Mouse (Mus musculus) midbrain, embryonic 10.5 days (tissue): ENCODE results near the gene Tmem189. TPM values are rescaled to one million over a fixed set of nuclear protein-coding genes. Genes with fewer than 3 reads are reported as not detected.

Experiments
- DNase-seq: peaks from one replicate; pipeline ENCODE4 v3.0.0-alpha.2; 2017; ENCODE audit warnings: low spot score
- H3K27ac ChIP-seq: fragments of 300-500 bp; sonication (generic); replicated peaks from 2 replicates; pipeline ENCODE4 v1.5.1; 2016; ENCODE audit warnings: mild to moderate bottlenecking
- H3K27me3 ChIP-seq: fragments of 300-500 bp; sonication (generic); 2 replicates; pipeline ENCODE4 v1.6.1; 2016; ENCODE audit warnings: low read depth, mild to moderate bottlenecking; ENCODE audit not compliant: poor library complexity, severe bottlenecking
- H3K36me3 ChIP-seq: fragments of 300-500 bp; sonication (generic); 2 replicates; pipeline ENCODE4 v1.6.1; 2016; ENCODE audit warnings: mild to moderate bottlenecking, moderate library complexity
- H3K4me1 ChIP-seq: fragments of 300-500 bp; sonication (generic); 2 replicates; pipeline ENCODE4 v1.6.1; 2016
- H3K4me3 ChIP-seq: fragments of 300-500 bp; sonication (generic); 2 replicates; pipeline ENCODE4 v1.5.1; 2016; ENCODE audit warnings: mild to moderate bottlenecking, moderate library complexity
- H3K9me3 ChIP-seq: fragments of 300-500 bp; sonication (generic); replicated peaks from 2 replicates; pipeline ENCODE4 v1.6.1; 2016; ENCODE audit warnings: mild to moderate bottlenecking
- WGBS: fragments of 180-500 bp; shearing (Covaris S2); methylation state at CpG from one replicate; pipeline ENCODE4 v1.1.7; 2016; 5-methylcytosine and 5-hydroxymethylcytosine counted together
- polyA plus RNA-seq: library from polyadenylated mRNA; unstranded; fragments of >200 nt; fragmentation: Nextera tagmentation; extraction: Ambion mirVana; gene quantifications from 2 replicates; pipeline ENCODE4 v1.2.1, GENCODE M21; 2016

Tmem189 gene
- polyA plus RNA-seq, 1 experiment from 2014 or later: 35.8 TPM

- Histone ChIP-seq H3K4me1 (peaks cover 33% of the 10 kb centered on the region), H3K4me3 (no peak overlapping the region), H3K27me3 (peaks cover 72% of the 10 kb centered on the region), H3K9me3 (no peaks in the 10 kb centered on the region), H3K27ac (no peak overlapping the region), H3K36me3 (no peaks in the 10 kb centered on the region)
- DNase-seq: no peak
- 77% methylated on average over 4 of the region's 4 CpGs for WGBS
Measured at GRCm38 (mm10) chr2:167687250-167687586, 2.4 kb downstream of the Tmem189 start.

- H3K27me3 ChIP-seq: peaks cover 66% of the 10 kb centered on the region
- no peak for DNase-seq
- WGBS: 86% methylated on average over 16 of the region's 16 CpGs
- no peak overlapping the region for H3K27ac ChIP-seq
- peaks cover 33% of the 10 kb centered on the region for H3K4me1 ChIP-seq
- H3K36me3 ChIP-seq: no peaks in the 10 kb centered on the region
- H3K9me3 ChIP-seq: no peaks in the 10 kb centered on the region
- no peak overlapping the region for H3K4me3 ChIP-seq
Measured at GRCm38 (mm10) chr2:167686382-167687249, 3.0 kb downstream of the Tmem189 start.

- Histone ChIP-seq H3K4me3 (no peak overlapping the region), H3K36me3 (no peaks in the 10 kb centered on the region), H3K27me3 (peaks cover 58% of the 10 kb centered on the region), H3K9me3 (no peaks in the 10 kb centered on the region), H3K4me1 (peaks cover 33% of the 10 kb centered on the region), H3K27ac (no peak overlapping the region)
- DNase-seq: no peak
- 88% methylated on average over 3 of the region's 3 CpGs for WGBS
Measured at GRCm38 (mm10) chr2:167685865-167686264, 3.8 kb downstream of the Tmem189 start.

GRCm38 (mm10) chr2:167685137-167685536 lies 4.5 kb downstream of the Tmem189 start:
- peaks cover 51% of the 10 kb centered on the region for H3K27me3 ChIP-seq
- peak; percentile 90 for DNase-seq
- H3K36me3 ChIP-seq: no peaks in the 10 kb centered on the region
- no peak overlapping the region for H3K4me3 ChIP-seq
- H3K9me3 ChIP-seq: no peaks in the 10 kb centered on the region
- H3K27ac ChIP-seq: no peak overlapping the region
- 12% methylated on average over 8 of the region's 8 CpGs for WGBS
- H3K4me1 ChIP-seq: peaks cover 30% of the 10 kb centered on the region

DNA sequence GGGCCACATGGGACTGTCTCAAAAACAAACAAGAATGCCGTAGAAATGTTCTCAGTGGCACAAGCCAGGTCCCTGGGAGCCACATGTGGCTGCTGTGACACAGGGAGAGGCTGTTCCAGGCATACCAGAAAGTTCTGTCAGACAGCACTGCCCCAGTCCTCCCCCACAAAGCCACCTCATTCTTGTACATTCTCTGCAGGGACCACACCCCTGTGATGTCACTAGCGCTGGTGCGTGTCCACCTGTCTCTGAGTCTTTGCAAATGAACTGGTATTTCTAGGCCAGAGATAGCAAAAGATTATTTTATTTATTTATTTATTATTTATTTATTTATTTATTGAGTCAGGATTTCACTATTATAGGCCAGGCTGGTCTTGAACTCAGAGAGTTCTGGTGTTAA lies 5.9 kb downstream of the Tmem189 start:
- WGBS: 89% methylated on average over 3 of the region's 3 CpGs
- H3K27ac ChIP-seq: no peak overlapping the region

DNA sequence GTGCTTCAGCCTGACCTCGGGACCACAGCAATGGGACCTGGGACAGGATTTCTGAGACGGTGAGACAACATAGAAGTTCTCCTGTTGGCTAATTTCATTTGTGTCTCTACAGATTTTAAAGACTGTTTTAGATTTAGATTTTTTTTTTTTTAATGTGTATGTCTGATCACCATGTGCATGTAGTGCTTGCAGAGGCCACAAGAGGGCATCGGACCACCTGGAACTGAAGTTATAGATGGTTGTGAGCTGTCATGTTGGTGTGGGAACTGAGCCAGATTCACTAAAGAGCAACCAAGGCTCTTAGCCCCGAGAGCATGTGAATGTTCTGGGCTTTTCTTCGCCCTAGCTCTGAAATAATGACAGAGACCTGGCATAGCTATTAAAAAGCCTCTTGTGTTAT lies 9.0 kb downstream of the Tmem189 start:
- WGBS: 53% methylated on average over 5 of the region's 5 CpGs
- peak; percentile 46 for DNase-seq

More for the DNA sequence above, 5.9 kb downstream of the Tmem189 start:
- Histone ChIP-seq H3K4me1 (peaks cover 21% of the 10 kb centered on the region), H3K36me3 (no peaks in the 10 kb centered on the region), H3K4me3 (no peak overlapping the region), H3K9me3 (no peaks in the 10 kb centered on the region), H3K27me3 (peaks cover 37% of the 10 kb centered on the region)
- no peak for DNase-seq

GRCm38 (mm10) chr2:167679902-167680430 lies 9.7 kb downstream of the Tmem189 start:
- Histone ChIP-seq H3K9me3 (no peaks in the 10 kb centered on the region), H3K27me3 (no peaks in the 10 kb centered on the region; the same call in 1 of the 2 replicates), H3K27ac (no peak overlapping the region), H3K4me1 (0 out of 2 replicates have a peak, but pooled peaks cover 3% of the 10 kb centered on the region), H3K4me3 (no peak overlapping the region), H3K36me3 (no peaks in the 10 kb centered on the region)
- peak; percentile 81 for DNase-seq
- 3% methylated on average over 13 of the region's 13 CpGs for WGBS

More for the DNA sequence above, 9.0 kb downstream of the Tmem189 start:
- no peaks in the 10 kb centered on the region for H3K36me3 ChIP-seq
- H3K27me3 ChIP-seq: peaks cover 6% of the 10 kb centered on the region
- H3K4me1 ChIP-seq: peaks cover 7% of the 10 kb centered on the region; the same call in 1 of the 2 replicates
- H3K27ac ChIP-seq: no peak overlapping the region
- no peak overlapping the region for H3K4me3 ChIP-seq
- no peaks in the 10 kb centered on the region for H3K9me3 ChIP-seq

- H3K27me3 ChIP-seq: no peaks in the 10 kb centered on the region
- no peak for DNase-seq
- H3K36me3 ChIP-seq: no peaks in the 10 kb centered on the region
- no peak overlapping the region for H3K4me3 ChIP-seq
- H3K9me3 ChIP-seq: no peaks in the 10 kb centered on the region
- 0 out of 2 replicates have a peak, but pooled peaks cover 3% of the 10 kb centered on the region for H3K4me1 ChIP-seq
- H3K27ac ChIP-seq: no peak overlapping the region
- WGBS: 48% methylated on average over 5 of the region's 5 CpGs
Measured at GRCm38 (mm10) chr2:167678600-167678999, 11.0 kb downstream of the Tmem189 start.

DNA sequence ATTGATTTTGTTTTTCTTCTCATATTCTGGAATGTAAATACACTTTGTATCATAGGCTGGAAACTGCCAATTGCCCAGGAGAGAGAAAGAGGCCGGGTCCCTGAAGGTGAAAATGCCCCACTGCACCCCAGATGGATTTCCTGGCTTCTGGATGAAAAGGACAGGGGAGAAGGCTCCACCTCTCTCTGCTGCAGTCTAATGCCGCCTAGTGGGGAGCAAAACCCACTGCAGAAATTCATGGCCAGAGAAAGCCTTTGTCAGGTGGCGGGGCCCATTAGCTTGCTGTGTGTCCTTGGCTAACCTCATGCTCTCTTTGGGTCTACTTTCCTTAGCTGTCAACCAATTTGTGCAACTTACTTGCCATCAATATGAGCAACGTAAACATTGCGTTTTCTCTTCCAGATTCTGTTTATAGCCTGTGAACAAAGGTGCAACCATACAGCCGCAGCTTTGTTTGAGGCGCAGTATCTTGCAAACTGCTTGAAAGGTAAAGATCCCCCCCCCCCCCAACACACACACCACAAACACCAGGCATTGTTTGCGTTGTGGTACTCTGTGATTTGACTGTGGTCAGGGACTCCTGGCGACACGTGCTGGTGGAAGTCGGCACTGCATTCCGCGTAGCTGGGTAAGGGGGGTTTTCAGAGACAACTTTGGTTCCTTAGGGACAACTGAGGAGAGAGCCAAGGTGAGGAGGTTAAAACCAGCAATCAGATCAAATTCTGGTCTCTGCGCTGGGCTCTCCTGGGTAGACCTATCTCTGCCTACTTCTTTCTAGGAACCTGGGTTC lies 14.3 kb downstream of the Tmem189 start:
- peak; percentile 37 for DNase-seq
- Histone ChIP-seq H3K4me1 (peaks cover 19% of the 10 kb centered on the region), H3K9me3 (no peaks in the 10 kb centered on the region), H3K27ac (no peak overlapping the region; the same call in 1 of the 2 replicates), H3K36me3 (no peaks in the 10 kb centered on the region), H3K27me3 (no peaks in the 10 kb centered on the region), H3K4me3 (no peak overlapping the region)
- 42% methylated on average over 14 of the region's 14 CpGs for WGBS

DNA sequence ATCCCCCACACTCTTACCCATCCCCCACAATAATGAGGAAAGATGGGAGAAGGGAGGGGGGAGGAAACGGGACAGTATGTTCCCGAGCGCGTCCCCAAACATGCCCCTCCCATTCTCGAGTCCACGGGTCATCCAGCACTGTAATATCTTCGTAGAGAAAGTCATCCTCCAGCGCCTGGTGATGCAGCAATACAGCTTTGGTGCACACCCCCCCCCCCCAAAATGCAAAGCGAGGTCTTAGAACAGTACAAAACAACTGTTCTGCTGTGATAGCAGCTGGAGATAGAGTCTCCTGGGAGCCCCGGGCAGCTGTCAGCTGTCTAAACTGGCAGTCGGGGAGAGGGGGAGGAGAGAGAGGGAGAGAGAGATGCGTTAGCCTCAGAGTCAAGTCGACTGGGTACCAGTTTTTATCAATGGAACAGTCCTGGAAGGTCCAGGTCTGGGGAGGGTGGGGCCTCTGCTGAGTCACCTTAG lies 17.4 kb downstream of the Tmem189 start:
- Histone ChIP-seq H3K9me3 (no peaks in the 10 kb centered on the region), H3K4me3 (0 out of 2 replicates have a peak overlapping the region, but pooled peaks have one; percentile 4), H3K36me3 (no peaks in the 10 kb centered on the region), H3K27ac (no peak overlapping the region; the same call in 1 of the 2 replicates), H3K4me1 (peaks cover 16% of the 10 kb centered on the region), H3K27me3 (no peaks in the 10 kb centered on the region)
- DNase-seq: peak; percentile 33
- WGBS: 52% methylated on average over 13 of the region's 13 CpGs

- 83% methylated on average over 5 of the region's 5 CpGs for WGBS
- no peaks in the 10 kb centered on the region for H3K27me3 ChIP-seq
- no peak overlapping the region for H3K4me3 ChIP-seq
- no peaks in the 10 kb centered on the region for H3K36me3 ChIP-seq
- H3K9me3 ChIP-seq: no peaks in the 10 kb centered on the region
- H3K27ac ChIP-seq: peak overlapping the region; percentile 60; the same call in 1 of the 2 replicates
- no peak for DNase-seq
- H3K4me1 ChIP-seq: peaks cover 16% of the 10 kb centered on the region
Measured at GRCm38 (mm10) chr2:167671101-167671633, 18.5 kb downstream of the Tmem189 start.

GRCm38 (mm10) chr2:167669398-167669797 lies 20.2 kb downstream of the Tmem189 start:
- WGBS: 74% methylated on average over 4 of the region's 4 CpGs
- no peaks in the 10 kb centered on the region for H3K36me3 ChIP-seq
- no peaks in the 10 kb centered on the region for H3K27me3 ChIP-seq
- H3K9me3 ChIP-seq: no peaks in the 10 kb centered on the region
- no peak overlapping the region for H3K4me3 ChIP-seq
- DNase-seq: no peak
- H3K27ac ChIP-seq: no peak overlapping the region
- peaks cover 16% of the 10 kb centered on the region for H3K4me1 ChIP-seq
